Mouse (Mus musculus) G1E-ER4 (cell line): ENCODE data around the gene Dcdc2b. TPM values are rescaled to one million over a fixed set of nuclear protein-coding genes. Genes with fewer than 3 reads are reported as not detected.

Experiments used
- GATA1 ChIP-seq: IDR thresholded peaks from one replicate; pipeline ENCODE4 v1.8.0; 2012; ENCODE audit warnings: low read length, inconsistent platforms
- polyA plus RNA-seq: library from polyadenylated mRNA; stranded (reverse); fragments of >175 nt; gene quantifications from 2 replicates; pipeline ENCODE4 v1.2.3, GENCODE M21; 2012

Gene Dcdc2b
- polyA plus RNA-seq, 1 experiment = not detected

DNA sequence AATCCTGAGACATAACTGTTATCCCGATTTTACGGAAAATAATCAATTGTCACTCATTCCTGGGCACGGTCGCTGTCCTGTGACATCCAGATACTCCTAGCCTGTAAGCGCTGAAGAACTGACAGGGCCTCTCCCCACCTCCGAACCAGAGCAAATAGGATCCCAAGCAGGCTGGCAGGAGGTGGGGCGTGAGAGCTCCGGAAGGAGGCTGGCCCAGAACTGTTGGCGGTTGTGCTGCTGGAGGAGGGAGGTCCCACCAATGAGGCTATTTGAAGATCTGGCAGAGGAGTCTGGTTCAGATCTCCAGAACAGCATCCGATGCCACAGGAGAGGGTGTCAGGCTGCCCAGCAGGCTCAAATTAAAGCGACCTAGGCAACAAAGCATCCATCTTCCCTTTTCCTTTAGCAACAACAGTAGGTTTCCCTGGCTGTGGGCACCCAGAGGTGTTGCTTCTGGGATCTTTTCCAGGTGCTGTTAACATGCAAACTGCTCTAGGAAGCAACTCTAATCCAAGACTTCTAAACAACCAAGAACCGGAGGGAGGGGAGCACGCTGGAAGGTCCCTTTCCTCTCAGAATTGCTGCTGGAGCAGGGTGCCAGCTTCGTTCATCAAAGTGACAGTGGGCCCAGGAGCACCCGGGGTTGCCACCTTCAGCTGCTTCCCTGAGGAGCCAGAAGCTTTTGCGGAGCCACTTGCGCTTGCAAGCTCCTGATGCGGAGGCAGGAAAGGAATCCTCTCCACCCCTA, 10.4 kb upstream of the Dcdc2b start:
- no peak for TF ChIP-seq GATA1

DNA sequence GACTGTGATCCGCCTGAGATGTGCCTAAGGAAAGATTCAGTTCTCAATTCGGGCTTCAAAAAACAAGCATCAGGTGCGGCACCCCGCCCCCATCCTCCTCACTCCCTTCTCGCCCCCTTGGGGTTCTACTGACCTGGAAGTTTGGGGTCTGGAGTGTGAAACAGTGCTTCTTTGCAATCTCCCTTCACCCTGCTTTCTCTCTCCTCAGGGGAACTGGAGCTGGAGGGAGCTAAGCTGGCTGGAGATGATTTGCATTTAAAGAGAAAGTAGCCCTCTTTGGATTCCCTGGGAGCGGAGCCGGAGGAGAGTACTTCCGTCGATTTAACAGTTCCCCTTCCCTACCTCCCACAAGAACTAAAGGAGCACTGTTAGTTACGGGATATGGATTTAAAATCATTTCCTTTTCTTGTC, 9.6 kb upstream of the Dcdc2b start, which contains the start of gene Ccdc28b:
Gene Ccdc28b (minus strand): TSS at position 267 of the 411 bp plus-strand sequence.
- TF ChIP-seq GATA1 = no peak

DNA sequence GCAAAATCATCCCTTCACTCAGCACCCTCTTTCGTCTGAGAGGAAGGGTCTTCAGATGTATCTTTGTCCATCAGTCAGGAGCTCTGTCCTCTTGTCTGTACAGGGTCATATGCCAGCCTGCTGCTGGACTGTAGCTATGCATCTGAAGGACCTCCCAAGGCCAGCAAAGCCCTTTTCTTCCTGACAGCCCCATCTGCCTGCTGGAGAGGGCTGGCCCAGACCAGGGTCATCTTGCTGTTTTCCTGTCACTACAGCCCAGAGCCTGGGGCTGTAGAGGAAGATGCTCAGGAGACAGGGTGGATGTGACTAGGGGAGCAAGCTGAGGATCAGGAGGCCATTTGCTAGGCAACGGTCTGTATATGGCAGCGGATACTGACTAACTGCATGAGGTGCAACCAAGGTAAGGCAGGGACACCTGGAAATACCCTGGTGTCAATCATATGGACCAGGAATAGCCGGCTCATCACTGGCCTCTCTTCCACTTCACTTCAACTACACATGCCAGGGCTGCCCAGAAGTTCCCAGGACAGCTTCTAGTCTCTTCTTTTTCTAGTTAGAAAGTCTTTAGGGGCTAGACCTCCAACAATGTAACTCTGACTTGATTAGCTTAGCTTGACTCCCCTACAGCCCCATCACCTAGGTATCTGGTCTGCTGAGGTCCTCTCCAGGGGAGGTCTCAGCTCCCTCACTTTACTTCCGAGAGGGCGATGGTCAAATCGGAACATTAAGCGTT, 8.9 kb upstream of the Dcdc2b start:
- no peak for TF ChIP-seq GATA1

DNA sequence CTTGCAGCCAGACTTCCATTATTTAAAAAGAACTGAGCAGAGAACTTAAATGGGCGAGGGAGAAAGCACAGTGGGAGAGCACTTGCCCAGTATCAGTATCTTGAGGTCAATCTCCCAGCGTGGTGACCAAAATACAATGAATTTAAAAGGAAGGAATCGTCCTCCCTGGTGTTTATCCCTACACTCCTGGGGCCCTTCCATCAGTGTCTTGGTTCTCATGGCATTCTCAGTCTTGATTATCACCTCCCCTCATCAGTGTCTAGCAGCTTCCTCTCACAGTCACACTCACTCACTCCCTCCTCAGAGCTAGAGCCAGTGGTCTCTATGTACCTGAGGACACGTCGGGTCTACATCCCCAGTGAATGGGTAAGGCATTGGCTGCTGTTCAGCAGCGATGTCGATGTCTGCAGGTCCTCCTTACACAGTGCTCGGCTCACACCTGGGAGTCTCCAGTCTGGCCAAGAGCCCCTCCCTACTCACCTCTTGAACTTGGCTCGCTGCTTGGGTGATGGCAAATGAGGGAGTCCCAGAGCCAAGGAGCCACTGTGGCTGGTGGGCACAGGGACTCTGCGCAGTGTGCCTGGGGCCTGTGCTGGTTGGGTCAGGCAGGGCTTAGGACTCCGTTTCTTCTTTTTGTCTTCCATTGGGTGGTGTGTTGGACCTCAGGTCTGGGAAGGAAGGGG, 8.2 kb upstream of the Dcdc2b start:
- TF ChIP-seq GATA1 = no peak

DNA sequence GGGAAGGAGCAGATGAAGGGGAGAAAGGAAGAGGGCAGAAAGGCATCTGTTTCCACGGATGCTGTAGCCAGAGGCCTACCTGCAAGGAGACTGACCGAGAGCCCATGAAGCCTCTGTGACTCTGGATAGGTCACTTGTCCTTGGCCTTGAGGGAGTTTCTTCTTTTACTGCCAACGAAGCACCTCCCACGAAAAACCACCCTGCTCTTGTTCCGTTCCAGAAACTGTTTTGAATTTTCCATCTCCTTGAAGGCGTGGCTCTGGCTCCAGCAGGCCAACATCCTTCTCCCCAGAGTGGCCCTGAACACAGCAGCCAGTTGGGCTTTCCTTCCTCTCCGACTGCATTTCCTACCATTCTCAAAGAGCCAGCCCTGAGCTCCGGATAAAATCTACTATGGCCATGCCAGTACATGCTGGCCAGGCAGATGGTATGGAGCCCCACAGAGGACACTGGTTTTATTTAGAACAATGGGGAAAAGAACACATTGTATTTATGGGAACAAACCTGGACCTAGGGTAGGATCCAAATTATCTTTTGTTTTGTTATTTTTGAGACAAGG, 7.3 kb upstream of the Dcdc2b start:
- no peak for TF ChIP-seq GATA1

DNA sequence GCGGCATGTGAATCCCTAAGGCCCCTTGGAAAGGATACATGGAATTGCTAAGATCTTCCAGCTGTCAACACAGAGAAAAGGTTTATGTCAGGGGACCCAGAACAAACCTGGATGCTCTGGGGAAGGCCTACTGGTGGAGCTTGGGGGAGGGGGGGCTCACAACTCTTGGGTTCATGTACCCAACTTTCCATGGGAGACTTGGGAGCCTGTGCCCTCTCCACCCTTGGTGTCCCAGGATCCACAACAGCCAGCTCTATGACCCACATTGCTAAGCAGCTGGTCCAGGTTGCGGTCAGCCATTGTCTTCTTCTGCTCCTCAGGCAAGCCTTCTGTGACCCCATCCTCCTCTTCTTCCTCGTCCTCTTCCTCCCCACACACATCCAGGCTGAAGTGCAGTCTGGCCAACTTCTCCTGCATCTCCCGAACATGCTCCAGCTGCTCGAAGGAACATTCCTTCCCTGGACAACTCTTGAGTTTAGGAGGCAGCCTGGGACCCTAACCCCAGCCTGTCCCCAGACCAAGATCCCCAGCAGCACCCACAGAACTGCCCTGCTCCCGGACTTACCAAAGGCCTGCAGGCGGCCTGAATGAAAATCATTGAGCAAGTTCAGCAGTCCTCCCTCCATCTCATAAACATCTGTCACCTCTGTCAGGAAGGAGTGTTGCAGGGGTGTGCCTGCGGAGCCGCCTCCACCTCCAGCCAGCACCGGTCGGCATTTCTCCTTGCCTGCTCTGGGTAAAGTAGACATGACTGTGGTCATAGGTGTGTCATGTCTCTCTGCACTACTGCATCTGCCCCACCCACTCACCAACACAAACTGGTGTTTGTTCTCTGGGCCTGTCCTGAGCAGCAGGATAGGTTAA, 6.6 kb upstream of the Dcdc2b start:
- TF ChIP-seq GATA1 = no peak

DNA sequence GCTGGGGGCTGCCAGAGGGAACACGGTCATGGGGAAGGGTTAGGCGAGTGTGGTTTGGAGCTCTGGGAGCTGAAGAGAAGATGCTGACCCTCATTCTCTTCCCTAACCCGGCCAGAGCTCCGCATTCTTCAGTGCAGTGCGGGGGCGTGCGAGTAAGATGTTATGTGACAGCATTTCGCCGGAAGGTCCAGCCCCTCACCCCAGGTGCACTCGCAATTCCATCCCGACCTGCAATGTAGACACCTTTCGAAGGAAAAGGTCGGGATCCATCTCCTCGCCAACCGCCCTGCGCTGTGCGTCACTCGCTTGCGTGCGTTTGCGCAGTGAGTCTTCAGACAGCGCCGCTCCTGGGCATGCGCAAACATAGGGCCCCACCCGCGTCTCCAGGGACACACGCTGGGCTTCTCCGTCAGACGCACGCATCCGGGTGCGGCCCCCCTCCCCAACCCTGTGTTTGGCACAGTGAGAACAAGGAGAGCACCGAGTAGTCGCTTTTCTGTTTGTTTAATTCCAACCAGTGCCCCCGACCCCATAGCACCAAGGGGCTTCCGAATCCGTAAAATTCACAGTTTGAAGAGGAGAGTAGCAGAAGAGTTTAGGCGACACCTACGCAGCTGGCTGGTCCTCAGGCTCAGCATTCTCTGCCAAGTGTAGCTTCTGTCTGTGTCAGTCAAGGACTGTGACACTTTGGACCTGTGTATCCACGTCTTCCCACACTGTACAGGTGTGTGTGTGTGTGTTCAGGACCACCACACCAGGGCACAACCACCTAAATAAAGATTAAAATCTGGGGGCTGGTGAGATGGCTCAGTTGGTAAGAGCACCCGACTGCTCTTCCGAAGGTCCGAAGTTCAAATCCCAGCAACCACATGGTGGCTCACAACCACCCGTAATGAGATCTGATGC, 5.0 kb upstream of the Dcdc2b start, which contains the start of gene Iqcc:
Gene Iqcc (minus strand): TSS at position 314 of the 906 bp plus-strand sequence.
- TF ChIP-seq GATA1 = no peak

DNA sequence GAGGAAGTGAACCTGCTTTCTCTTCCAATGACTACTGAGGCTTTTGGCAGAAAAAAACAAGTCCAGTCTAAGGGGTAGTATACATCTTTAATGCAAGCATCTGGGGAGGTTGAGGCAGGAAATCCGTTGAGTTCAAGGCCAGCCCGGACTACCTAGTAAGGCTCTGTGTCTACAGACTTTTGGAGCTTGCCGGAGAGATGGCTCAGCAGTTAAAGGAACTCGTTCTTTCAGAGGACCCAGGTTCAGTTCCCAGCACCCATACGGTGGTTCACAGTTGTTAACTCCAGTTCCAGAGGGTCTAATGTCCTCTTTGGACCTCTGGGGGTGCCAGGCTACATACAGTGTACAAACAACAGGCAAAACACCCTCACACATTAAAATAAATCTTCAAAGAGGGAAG, 4.0 kb upstream of the Dcdc2b start:
- no peak for TF ChIP-seq GATA1

DNA sequence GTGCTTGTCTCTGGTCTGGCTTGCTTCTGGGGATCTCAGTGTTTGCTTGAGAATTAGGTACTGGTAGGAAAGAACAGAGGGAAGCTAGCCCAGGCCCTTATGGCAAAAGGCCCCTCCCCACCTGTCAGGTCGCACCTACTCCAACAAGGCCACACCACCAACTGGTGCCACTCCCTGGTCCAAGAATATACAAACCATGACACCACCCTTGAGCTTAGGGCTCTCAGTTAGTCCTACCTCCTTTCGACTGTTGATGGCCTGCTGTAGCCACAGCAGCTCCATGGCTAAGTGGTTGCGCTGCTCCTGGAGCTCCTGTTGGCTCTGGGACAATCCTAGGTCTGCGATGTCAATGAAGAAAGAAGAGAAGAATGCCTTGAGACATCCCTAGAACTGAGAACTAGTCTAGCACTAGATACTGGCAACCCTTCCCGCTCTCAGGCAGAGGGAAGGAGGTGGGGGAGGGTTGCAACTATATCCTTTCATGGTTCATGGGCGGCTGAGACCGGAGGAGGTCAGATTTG, 3.1 kb upstream of the Dcdc2b start:
- no peak for TF ChIP-seq GATA1

DNA sequence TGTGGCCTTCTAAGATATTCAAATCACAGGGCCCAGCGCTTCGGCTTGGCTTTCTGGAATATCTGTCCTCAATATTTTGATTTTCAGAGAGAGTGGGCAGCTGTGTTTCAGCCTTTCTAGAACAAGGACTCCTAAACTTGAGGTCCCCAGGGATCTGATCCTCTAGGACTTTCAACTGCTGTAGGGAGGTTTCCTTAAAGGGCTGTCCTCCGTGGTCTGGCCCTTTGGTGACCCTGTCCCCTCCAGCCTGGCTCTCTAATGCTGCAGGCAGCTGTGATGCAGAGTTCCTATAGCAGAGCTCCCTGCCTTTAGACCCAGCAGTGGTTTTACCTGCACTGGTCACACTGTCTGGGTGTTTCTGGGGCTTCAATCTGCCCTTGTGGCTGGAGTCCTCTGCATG, 2.6 kb upstream of the Dcdc2b start:
- no peak for TF ChIP-seq GATA1

DNA sequence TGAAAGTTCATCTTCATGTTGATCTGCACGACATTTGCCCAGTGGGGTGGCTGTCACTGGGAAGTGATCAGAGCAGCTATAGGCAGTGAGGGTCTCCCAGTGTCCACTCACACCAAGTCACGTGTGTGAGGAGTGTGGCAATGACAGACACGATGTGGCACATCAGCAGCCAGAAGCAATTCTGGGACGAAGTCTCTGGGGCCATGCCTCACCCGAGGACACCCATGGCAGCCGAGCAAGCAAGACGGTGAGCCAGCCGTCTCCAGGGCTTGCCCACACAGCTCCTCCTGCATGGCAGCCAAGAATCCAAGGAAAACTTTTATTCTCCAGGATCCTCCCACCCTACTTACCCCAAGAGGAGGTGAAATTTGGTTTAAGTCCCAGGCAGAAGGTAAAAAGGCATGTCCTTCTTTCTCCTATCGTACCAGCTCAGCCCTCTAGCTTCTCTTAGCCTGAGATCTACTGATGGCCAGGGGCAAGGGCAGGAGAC, 1.8 kb upstream of the Dcdc2b start:
- TF ChIP-seq GATA1 = no peak

DNA sequence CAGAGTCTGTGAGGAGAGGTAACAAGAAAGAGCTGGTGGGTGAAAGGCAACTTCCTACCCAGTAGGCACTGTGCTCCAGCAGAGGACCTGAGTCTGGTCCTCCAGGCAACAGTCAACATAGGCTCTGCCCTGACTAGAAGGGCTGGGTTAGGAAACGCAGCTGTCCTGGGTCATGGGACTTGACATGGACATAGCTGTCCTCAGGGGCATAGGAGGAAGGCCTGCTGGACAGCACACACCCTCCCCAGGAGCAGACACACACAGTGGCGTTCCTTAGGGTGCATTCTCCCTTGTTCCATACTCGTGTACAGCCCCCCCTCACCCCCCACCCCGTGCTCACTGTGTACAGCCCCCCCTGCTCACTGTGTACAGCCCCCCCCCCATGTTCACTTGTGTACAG, 3.6 kb downstream of the Dcdc2b start:
- no peak for TF ChIP-seq GATA1

DNA sequence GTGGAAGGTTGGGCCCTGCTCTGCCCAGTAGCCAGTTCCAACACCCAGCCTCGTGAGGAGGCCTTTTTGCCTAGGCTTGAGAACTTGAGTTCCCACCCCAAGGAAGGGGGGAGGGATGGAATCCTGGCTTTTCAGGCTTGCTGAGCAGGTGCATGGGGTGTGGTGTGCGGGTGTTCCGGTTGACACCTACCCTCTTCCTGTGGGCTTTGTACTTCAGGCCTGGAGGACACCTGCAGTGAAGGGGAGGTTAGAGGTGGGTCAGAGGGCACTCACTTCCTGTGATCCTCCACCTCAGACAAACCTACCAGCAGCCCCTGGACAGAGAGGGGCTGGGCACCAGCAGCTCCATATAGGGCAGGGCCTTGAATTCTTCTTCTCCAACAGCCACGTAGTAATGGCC, 4.0 kb downstream of the Dcdc2b start:
- no peak for TF ChIP-seq GATA1

DNA sequence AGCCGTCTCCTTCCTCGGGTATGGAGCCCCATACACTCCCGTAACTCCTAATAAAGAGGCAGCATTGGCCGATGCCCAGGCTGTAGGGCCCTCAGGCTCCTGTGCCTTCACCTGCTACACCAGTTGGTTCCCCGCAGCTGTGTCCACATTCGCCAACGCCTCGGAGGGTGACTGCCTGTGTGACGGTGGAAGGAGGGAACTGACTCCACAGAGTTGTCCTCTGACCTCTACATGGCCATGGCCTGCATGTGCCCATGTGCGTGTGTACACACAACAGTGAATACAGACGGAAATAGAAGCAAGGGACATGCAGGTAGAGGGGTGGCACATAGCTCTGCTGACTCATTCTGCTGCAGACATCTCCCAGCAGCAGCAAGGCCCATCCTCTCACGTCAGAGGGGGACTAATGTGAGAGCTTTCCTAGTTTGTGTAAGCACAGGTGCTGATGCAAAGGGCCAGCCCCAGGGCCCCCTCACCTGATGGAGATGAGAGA, 4.9 kb downstream of the Dcdc2b start:
- TF ChIP-seq GATA1 = no peak
